Mouse (Mus musculus): ENCODE results near the gene Amz2.

DNA sequence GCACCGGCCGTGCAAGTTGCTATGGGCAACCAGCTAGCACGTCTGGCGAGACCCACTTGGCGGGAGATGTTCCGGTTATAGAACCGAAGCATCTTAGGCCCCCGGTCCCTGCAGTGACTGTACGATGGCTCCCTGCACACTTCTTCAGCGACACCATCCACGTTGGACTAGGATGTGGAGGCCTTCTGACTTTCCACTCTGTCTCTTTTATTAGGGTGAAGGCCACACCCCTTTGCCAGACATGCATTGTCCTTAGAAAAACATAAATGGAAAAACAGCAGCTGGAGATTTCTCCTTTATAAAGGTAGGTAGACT lies 483 bp downstream of the Amz2 start:
- TF ChIP-seq CTCF (IDR thresholded peaks at IDR 0.05) (no peak), EP300 (IDR thresholded peaks at IDR 0.05) (no peak)
